Mouse (Mus musculus) ovary, adult 2 months (tissue): ENCODE data around the gene Fam133b. TPM values are rescaled to one million over a fixed set of nuclear protein-coding genes. Genes with fewer than 3 reads are reported as not detected.

Experiments
- polyA plus RNA-seq: library from polyadenylated mRNA; depleted of rRNA; stranded (reverse); fragments of >200 nt; gene quantifications from 2 replicates; pipeline ENCODE4 v1.2.3, GENCODE M21; 2012; rRNA removed

Fam133b gene
- polyA plus RNA-seq = 4.2 and 4.4 TPM in 2 replicates

GRCm38 (mm10) chr5:3543629-3544479 lies at the start of gene Fam133b:
Fam133b (plus strand) TSS chr5:3543833.

GRCm38 (mm10) chr5:3571266-3571665 lies 27.6 kb downstream of the Fam133b start, which contains the start of gene 1700109H08Rik:
1700109H08Rik (plus strand) TSS chr5:3571566.

GRCm38 (mm10) chr5:3595693-3596398 lies 52.2 kb downstream of the Fam133b start, which contains the start of gene Pex1:
Pex1 (plus strand) TSS chr5:3596066.

GRCm38 (mm10) chr5:3596399-3596766 lies 52.8 kb downstream of the Fam133b start, which contains the start of gene Rbm48:
Rbm48 (minus strand) TSS chr5:3596585.

Other genes with a start within 250 kb of the Fam133b start
- 13.6 and 17.5 TPM in 2 replicates for gene Cdk6, start 202.3 kb upstream of the Fam133b start, polyA plus RNA-seq
- 1.7 and 2.1 TPM in 2 replicates for gene 1700109H08Rik, start 27.7 kb downstream of the Fam133b start, polyA plus RNA-seq
- 6.2 and 8.6 TPM in 2 replicates for gene Pex1, start 52.2 kb downstream of the Fam133b start, polyA plus RNA-seq
- gene Rbm48, start 52.8 kb downstream of the Fam133b start, polyA plus RNA-seq = 8.7 and 9.9 TPM in 2 replicates
- gene Tmbim7, start 107.3 kb downstream of the Fam133b start, polyA plus RNA-seq = not detected in 2 replicates
- gene Gatad1, start 113.4 kb downstream of the Fam133b start, polyA plus RNA-seq = 45.3 and 63.1 TPM in 2 replicates